Mouse (Mus musculus) adrenal gland, postnatal 25 days (tissue): ENCODE data around the gene Brk1. TPM values are rescaled to one million over a fixed set of nuclear protein-coding genes. Genes with fewer than 3 reads are reported as not detected.
A peak's percentile ranks its signal among the peaks of the same experiment; 100 is the strongest.

Experiments used
- DNase-seq: peaks from one replicate; pipeline ENCODE4 v3.0.0; 2021; ENCODE audit warnings: mixed read lengths
- long read RNA-seq: library from polyadenylated mRNA; stranded (forward); transcript quantifications from one replicate; pipeline ENCODE4 v2.0.0, GENCODE M21; 2021
- total RNA-seq: library from RNA; stranded (reverse); gene quantifications from 2 replicates; pipeline ENCODE4 v1.2.3, GENCODE M21; 2021

Gene Brk1
- 175 and 224 TPM in 2 replicates for total RNA-seq
- long read RNA-seq, transcript Brk1-201 (3 exons, 1,095 nt): major isoform, 60 of 71 reads
- long read RNA-seq, partial matches to known transcripts: 10 of 71 reads
- long read RNA-seq, other reads (novel, unspliced or antisense): 1 of 71 reads

DNA sequence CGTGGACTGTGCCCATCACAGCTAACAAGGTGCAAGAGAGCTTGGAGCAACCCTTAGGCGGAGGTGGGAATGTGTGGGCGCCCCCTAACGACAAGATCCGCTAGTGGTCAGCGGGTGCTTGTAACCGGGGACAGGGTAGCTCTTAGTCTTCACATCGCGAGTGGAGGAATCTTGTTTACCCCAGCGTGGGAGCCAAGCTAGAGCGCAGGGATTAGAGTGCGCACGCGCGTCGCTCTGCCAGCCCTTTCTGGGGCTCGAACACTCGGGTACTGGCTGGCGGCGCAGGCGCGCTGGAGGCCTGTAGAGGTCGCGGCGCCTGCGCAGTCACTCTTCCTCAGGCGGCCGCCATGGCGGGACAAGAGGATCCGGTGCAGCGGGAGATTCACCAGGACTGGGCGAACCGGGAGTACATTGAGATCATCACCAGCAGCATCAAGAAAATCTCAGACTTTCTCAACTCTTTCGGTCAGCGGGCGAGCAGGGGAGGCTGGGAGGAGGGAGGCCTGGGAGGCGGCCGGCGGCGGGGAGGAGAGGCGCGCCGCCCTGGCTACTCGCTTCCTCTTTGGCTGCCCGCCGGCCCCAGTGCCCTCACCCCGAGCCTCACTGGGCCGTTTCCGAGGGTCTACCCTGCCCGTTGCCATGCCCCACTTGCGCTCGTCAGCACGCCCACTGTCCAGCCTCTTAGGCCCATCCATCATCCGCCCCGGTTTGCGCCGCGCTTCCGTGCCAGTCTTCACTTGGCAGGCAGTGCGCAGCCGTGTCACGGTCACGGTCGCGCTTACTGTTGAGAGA, at the start of gene Brk1:
Gene Brk1, plus strand, starts transcription at position 341 of the 792 bp plus-strand sequence.
- DNase-seq: peak; percentile 91

- no peak for DNase-seq
These were observed 44.8 kb upstream of the Brk1 start for GRCm38 (mm10) chr6:113559736-113560135.

GRCm38 (mm10) chr6:113564557-113564956, 40.0 kb upstream of the Brk1 start:
- DNase-seq: no peak

- DNase-seq: no peak
These were observed 28.5 kb upstream of the Brk1 start for GRCm38 (mm10) chr6:113576044-113576443.

DNA sequence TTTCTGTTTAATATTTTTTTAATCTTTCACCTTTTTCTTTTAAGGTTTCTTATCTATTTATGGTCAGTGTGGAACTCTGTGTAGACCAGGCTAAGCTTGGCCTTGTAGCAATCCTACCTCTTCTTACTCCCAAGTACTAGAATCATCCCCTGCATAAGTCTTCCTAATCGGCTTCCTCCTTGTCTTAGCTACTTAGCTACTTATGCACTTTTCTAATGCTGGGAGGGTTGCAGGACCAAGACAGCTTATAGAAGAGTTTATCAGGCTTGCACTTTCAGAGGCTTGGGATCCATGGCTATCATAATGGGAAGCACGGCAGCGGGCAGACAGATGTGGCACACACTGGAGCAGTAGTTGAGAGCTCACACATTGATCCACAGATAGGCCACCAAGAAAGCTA, 25.3 kb upstream of the Brk1 start:
- no peak for DNase-seq

- no peak for DNase-seq
These were observed 21.5 kb upstream of the Brk1 start for GRCm38 (mm10) chr6:113583023-113583422.

DNA sequence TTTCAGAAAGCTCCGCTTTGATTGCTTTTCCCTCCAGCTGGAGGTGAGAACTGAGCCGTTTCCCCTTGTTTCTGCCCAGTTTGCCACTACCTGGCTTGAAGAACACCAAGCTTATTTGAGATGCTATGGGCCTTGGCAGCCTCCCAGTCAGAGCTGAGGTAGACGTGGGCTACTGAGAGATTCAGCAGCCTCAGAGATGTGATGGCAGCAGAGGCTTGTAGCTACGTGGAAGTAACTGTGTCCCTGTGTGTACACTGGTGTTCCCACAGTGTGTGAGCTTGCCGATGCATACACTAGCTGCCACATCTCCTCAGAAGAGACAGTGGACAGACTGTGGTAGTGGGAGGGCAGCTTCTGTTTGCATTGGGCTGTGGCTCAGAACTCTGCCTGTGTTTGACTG, 19.5 kb upstream of the Brk1 start:
- no peak for DNase-seq

GRCm38 (mm10) chr6:113586466-113587183, 17.9 kb upstream of the Brk1 start:
- DNase-seq: peak; percentile 72

DNA sequence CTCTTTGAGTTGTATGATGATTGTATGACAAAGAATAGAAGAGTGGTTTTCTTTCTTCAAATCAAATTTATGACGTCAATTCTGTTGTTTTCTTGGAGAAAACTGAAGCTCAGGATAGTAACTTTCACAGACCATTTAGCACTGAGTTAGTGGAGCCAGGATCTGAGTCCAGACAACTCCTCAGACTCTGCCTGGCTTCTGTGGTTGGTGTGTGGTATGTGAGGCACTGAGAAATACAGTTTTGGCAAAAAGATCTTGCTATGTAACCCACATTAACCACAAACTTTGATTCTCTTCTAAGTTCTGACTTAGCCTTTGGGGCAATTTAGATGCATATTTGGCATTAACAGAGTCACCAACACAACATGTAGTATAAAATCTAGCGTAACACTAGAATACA, 11.9 kb upstream of the Brk1 start:
- DNase-seq: no peak

DNA sequence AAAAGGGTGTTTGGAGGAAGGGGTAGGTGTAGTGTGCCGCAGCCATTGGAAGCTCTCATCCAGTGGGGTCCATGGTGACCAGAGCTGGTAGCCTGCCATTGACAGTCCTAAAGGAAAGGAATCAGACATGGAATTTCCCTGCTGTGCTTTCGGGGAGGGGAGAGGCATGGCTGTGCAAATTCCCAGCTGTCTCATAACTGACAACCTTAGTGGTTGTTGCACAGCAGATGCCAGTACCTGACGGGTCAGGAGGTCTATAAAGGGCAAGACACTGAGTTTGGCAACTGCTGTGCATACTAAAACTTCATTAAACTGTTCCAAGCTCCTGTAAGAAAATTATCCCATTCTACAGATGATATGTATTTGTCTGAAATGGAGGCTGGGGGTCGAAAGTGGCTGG, 6.6 kb upstream of the Brk1 start:
- no peak for DNase-seq

GRCm38 (mm10) chr6:113599833-113600232, 4.7 kb upstream of the Brk1 start:
- DNase-seq: peak; percentile 84

GRCm38 (mm10) chr6:113600543-113601139, 3.9 kb upstream of the Brk1 start, which contains the start of gene Fancd2os:
Gene Fancd2os, minus strand, starts transcription at chr6:113600715.
- peak; percentile 11 for DNase-seq

DNA sequence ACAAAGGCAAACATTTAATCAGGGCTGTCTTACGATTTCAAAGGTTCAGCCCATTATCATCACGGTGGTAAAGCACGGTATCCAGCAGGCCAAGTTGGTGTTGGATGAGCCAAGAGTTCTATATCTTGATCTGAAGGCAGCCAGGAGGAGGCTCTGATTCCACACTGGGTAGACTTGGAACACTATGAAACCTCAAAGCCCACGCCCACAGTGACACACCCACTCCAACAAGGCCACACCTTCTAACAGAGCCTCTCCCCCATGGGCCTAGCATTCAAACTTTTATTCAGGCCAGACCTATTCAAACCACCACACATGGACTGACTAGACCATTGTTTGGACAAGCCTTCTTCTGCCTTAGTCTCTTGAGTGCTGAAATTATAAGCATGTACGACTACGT, 1.8 kb upstream of the Brk1 start:
- DNase-seq: no peak

DNA sequence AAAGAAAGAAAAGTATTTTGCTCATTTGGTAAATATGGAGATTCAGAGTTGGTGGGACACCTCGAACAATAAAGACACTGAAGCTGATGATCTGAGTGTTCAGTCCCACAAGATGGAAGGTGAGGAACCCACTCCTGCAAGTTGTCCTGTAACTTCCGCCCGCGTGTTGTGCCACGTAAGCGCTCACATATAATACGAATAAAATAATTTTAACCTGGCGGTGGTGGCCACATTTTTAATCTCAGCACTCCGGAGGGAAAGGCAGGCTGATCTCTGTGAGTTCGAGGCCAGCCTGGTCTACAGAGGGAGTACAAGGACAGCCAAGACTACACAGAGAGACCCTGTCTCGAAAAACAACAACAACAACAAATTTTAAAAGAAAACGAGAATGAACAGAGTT, 579 bp upstream of the Brk1 start:
- no peak for DNase-seq

- DNase-seq: no peak
These were observed 613 bp downstream of the Brk1 start for GRCm38 (mm10) chr6:113605224-113605545.

DNA sequence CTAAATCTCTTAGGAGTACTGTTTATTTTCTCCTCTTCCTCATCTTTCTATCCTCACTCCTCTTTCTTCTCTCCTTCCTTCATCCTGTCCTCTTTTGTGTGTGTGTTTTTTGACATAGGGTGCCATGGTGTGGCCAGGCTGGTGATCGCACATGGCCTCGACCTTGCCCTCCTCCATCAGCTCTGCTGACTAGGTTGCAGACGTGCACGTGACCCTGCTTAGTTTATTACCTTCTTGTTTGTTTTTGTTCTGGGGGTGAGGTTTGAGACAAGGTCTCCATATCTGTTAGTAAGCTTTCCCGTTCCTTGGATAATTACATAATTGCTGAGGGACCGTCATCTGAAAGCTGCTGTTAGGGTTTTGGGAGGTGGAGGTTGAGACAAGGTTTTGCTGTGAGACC, 4.3 kb downstream of the Brk1 start:
- DNase-seq: peak; percentile 31

- DNase-seq: no peak
These were observed 4.7 kb downstream of the Brk1 start for GRCm38 (mm10) chr6:113609293-113609692.

DNA sequence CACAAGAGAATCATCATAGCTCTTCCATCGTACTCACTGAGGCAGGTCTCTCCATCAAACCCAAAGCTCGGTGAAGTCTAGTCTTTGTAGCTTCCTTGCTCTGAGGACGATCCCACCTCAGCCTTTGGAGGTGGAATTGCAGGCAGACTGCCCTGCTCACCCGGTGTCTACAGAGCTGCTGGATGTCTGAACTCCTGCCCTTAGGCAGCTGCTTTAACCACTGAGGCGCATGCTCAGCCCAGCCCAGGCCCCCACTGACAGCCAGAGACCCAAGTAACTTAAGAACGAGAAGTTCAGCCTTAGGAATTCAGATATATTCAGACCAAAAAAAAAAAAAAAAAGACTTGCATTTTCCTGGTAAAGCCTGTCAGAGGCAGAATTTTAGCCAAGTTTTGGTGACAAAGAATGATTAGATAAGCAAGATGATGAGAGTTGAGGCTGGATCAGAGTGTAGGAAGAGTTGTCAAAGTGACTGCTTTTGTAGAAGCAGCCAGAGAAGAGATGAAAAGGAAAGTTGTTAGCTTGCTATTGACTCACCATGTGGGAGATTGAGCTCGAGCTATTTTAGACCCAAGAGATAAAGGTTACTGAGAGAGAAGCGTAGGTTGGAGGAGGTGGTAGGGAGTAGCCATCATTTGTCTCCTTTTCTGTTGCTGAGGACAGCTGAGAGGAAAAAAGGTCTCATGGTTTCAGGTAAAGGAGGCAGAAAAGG, 7.8 kb downstream of the Brk1 start:
- DNase-seq: no peak

GRCm38 (mm10) chr6:113614152-113614551, 9.6 kb downstream of the Brk1 start:
- DNase-seq: no peak

- no peak for DNase-seq
These were observed 10.4 kb downstream of the Brk1 start for GRCm38 (mm10) chr6:113614997-113615396.

DNA sequence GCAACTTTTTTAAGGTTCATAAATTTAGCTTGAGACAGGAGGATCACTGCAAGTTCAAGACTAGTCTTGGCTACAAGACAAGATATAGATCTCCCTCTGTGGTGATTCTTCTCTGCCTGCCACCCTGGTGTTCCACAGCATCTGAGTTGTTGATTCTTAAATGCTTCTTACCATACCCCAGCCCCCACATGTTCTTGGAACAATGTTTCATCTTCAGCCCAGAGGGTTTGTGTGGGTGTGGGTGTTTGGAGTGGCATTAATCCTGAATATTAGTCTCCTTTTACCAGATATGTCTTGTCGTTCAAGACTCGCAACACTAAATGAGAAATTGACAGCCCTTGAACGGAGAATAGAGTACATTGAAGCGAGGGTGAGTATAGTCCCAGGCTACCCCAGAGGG, 10.9 kb downstream of the Brk1 start:
- no peak for DNase-seq

DNA sequence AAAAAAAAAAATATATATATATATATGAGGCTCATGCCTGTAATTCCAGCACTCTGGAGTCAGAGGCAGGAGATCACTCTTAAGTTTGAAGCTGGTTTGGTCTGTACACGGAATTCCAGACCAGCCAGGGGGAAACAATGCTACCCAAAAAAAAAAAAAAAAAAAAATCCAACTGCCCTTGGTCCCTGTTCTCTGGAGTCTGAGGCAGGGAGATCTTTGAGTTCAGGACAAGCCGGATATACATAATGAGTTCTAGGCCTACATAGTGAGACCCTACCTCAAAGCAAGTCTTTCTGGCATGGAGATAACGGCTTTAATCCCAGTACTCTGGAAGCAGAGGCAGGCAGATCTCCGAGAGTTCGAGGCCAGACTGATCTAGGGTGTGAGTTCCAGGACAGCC, 18.8 kb downstream of the Brk1 start:
- no peak for DNase-seq
